Mouse (Mus musculus): ENCODE results near the gene Sec22b. TPM values are rescaled to one million over a fixed set of nuclear protein-coding genes. Genes with fewer than 3 reads are reported as not detected.

Sec22b gene
- total RNA-seq, 2 experiments from 2014 or later: 83.0 to 108 TPM

DNA sequence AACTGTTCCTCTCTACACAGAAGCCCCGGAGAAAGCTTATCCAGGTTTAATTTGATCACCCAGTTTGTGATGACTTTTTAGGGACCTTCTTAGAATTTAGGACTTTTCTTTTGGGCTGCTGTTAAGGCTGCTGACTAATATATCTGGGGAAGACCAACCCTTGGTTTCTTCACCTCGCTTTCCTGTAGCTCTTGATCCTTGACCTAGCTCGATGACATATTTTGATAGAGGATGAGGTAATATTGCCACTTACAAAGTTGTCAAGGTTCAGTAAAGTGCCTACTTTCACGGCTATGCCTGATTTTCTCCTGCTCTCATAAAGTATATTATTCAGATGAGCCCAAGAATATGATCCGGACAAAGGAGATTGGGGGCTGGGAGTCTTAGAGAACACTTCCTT, 596 bp downstream of the Sec22b start:
- peak; percentile 7; the same call in 1 of the 2 replicates for ATAC-seq (replicated peaks; ENCODE audit: poor library complexity)

DNA sequence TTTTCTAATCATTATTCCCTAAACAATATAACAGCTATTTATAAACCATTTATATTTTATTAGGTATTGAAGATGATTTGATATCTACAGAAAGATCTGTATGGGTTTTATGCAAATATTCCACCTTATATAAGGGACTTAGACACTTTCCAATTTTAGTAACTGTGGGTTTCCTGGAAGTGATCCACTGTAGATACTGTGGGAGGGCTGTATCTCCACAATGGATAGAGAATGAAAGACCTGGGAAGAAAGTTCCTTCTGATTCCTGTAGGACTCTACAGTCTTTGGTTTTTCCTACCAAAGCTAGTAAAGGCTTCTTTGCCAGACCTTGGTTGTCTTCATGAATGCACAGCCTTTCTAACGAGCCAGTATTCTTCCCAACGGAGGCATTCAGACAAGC, 8.7 kb downstream of the Sec22b start:
- no peak for ATAC-seq (replicated peaks; ENCODE audit: poor library complexity)

DNA sequence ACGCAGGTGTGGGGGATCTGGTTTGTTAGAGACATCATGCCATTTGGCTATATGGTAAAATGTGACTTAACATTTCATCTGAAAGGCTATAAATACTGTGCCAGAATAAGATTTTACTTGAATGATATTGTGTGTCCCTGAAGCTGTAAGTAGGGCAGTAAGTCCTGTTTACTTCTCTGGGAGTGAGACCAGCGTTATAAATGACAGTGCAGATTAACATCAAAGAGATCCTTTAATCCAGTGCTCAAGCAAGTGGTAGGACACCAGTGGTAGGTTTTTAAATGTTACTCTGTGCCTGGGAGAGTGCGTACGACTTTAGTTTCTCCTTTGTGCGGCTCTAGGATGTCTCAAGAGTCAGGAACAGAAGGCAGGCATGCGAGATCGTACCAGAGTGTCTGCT, 10.1 kb downstream of the Sec22b start:
- ATAC-seq (replicated peaks; ENCODE audit: poor library complexity): no peak

GRCm38 (mm10) chr3:97915081-97915480, 14.1 kb downstream of the Sec22b start:
- ATAC-seq (replicated peaks; ENCODE audit: poor library complexity): peak; percentile 42; the same call in 1 of the 2 replicates

DNA sequence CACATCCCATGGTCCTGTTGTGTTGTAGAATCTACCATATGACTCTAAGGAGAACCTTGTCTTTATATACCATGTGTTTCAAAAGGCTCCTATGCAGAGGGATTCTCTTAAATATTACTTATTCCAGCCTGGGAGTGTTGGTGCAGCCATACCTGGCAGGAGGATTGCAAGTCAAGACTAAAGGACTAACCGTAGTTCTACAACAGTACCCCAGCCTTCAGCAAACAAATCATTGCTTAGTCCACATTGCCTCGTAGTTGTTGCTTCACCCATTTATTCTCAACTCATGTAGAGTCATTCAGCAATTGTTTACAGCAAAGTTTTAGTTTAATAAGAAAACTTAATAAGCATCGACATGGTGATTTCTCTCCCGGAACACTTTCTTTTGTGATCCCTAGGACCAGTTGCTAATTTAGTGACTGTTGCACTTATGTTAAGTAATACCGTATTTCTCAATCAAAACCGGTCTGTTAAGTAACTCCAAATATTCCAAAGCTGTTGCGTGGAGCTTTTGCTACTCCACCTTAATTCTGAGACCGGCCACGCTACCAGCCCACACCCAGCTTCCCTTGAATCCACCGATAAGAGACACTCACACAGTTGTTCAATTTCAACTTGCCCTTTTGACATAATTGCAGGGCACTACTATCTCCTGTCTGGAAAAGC, 18.0 kb downstream of the Sec22b start:
- peak; percentile 71 for ATAC-seq (replicated peaks; ENCODE audit: poor library complexity)

DNA sequence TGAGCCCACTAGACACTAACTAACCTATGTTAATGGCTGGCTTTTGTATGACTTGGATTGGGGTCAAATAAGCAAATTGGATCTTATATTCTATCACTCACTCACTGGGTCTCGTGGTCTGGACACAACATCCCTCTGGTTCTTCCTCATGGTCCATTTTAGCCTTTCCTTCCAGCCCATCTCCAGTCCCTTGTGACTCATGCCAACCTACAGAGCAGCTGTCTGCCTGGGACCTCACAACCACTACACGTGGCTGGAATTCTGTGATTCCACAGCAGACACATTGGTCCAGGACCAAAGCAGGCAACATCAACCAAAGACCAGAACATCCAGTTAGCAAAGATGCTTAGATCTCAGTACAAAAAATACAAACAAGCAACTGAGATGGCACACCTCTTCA, 24.3 kb downstream of the Sec22b start:
- no peak for ATAC-seq (replicated peaks; ENCODE audit: poor library complexity)

GRCm38 (mm10) chr3:97927322-97927721, 26.3 kb downstream of the Sec22b start:
- ATAC-seq (replicated peaks; ENCODE audit: poor library complexity): no peak

GRCm38 (mm10) chr3:97928968-97929858, 28.2 kb downstream of the Sec22b start:
- peak; percentile 47 for ATAC-seq (replicated peaks; ENCODE audit: poor library complexity)

GRCm38 (mm10) chr3:97930141-97930786, 29.3 kb downstream of the Sec22b start:
- ATAC-seq (replicated peaks; ENCODE audit: poor library complexity): 0 out of 2 replicates have a peak, but pooled peaks have one; percentile 6

DNA sequence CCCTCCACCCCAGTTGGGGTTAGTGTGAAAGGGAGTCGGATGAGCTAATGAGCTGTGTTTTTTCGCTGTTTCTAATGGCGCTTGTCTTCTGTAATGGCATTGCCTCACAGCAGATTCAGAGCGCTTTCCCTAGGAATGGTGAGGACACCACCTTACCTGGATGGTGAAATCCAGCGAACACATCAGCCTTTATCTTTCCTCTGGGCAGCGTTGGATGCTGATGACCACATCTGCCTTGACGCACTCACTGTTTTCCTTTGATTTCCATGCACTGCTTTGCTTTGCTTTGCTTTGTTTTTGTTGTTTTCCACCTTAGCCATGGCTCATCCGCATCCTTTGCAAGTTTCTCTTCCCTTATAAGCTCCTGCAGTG, 29.8 kb downstream of the Sec22b start:
- no peak for ATAC-seq (replicated peaks; ENCODE audit: poor library complexity)

DNA sequence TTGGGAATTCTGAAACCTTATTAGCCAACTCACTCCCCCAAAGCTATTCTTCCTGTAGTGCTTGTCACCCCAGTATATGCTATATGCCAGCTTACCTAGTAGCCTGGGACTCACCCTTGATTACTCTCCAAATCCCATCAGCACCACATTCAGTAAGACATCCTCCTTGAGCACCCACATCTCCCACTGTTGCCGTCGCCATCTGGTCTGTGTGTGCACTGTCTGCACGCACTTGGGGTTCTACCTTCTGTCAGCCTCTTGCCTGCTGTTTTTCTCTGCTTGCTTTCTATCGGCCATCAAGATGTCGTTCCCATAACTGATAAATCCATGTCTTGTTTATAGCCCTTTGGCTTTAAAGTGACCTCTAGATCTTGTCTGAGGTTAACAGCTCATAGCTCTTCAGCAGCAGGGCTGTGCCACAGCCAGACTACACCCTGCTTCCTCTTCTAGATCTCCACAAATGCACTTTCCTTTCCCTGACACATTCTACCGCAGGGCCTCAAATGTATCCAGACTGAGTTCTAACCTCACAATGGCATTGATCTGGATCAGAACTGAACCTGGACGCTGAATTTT, 30.4 kb downstream of the Sec22b start:
- peak; percentile 19; the same call in 1 of the 2 replicates for ATAC-seq (replicated peaks; ENCODE audit: poor library complexity)

DNA sequence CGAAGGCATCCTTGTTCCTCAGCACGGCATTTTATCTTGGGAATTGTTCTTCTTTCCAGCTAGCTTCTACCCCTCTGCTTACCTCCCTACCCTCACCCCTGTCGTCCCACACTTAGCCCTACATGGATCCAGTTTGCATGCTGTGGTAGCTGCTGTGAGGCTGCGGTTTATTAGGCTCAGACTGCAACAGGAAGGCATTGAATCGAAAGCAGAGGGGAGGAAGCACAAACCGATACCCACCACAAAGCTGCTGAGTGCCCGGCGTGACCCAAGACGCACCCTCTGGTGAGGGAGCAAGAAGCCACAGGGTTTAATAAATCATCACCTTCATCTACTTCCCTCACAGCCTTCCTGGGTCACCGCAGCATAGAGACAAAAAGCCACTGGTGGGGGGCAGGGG, 31.1 kb downstream of the Sec22b start:
- ATAC-seq (replicated peaks; ENCODE audit: poor library complexity): peak; percentile 51

DNA sequence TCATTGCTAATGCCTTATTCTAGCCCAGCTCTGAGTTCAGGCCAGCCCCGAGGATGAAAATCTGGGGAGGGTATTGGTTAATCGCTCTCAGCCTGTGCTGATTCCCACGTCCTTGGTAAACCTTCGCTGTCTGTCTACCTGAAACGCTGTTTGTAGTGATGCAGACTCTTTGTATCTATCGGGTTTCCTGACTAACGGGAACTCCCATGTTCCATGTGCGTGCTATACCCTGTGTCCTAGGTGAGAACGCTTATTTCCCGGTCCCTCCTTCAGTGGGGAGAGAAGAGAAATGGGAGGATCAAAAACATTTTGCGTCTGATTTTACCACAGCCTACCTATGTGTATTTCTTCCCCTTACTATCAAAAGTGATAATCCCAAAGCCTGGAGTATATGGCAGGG, 31.8 kb downstream of the Sec22b start:
- no peak for ATAC-seq (replicated peaks; ENCODE audit: poor library complexity)

DNA sequence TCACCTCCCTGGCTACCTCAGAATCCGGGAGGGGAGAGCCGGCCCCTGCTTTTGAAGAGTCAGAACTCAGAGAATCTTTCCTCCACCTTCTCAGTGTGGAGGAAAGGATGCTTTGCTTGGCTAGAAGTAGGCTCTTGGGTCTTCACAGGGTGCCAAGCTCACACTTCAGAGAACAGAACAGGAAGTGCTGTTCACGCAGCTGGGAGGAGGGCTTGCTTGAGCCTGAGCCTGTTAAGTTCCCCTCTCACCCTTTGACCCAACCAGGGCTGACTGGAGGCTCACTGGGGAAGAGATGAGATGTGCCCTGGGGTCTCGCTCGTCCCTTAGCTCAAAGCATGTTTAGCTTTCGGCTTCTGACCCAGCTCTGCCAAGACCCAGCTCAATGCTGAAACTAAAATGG, 32.3 kb downstream of the Sec22b start:
- peak; percentile 24 for ATAC-seq (replicated peaks; ENCODE audit: poor library complexity)

DNA sequence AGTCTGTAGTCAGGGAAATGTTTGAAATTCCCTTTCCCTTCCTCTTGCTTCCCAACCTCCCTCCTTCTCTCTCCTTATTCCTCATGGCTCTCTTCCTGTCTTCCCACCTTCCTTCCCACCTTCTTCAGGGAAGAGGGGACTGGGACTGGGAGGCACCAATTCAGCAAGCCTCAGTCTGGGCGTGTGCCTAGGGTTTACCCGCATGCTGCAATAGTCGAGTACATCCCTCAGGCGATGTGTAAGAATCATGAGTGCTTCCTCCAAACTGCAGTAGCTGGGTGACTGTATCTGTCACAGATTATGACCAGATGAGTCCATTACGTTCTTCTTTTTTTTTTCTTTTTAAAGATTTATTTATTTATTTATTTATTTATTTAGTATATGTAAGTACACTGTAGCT, 32.8 kb downstream of the Sec22b start:
- ATAC-seq (replicated peaks; ENCODE audit: poor library complexity): 0 out of 2 replicates have a peak, but pooled peaks have one; percentile 16

DNA sequence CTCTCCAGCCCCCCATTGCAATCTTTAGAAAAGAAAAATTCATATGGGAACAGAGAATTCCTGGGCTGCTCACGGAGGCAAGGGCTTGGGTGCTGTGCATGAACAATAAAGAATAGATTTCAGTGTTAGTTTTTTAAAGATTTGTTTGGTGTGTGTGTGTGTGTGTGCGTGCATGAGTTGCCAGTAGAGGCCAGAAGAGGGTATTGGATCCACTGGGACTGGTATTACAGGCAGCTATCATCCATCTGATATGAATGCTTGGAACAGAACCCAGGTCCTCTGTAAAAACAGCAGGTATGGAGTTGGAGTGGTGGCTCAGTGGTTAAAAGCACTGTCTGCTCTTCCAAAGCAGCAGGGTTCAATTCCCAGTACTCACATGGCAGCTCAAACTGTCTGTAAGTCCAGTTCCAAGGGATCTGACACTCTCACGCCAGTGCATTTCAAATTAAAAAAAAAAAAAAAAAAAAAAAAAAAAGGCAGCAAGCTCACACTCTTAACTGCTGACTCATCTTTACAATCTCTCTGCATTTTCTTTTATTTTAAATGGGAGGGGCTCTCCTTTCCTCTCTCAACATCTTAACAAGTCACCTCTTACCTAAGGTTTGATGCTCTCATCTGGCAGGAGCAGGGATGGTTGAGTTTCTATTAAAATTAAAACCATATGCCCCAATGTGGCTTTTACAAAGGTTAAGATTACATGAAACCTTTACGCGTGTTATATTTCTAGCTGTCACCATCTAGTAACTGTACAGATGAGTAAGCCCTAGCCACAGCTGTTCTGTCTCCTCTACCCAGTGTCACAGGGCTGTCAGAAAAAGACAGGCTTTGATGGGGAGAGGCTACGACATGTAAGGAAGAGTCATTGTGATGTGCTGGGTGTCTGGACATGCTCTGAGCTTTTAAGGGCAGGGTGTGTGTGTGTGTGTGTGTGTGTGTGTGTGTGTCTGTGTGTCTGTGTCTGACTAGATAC, 33.6 kb downstream of the Sec22b start:
- ATAC-seq (replicated peaks; ENCODE audit: poor library complexity): no peak

GRCm38 (mm10) chr3:97937068-97937944, 36.3 kb downstream of the Sec22b start:
- peak; percentile 21 for ATAC-seq (replicated peaks; ENCODE audit: poor library complexity)

GRCm38 (mm10) chr3:97937945-97938266, 36.9 kb downstream of the Sec22b start:
- no peak for ATAC-seq (replicated peaks; ENCODE audit: poor library complexity)

GRCm38 (mm10) chr3:97938814-97939526, 38.0 kb downstream of the Sec22b start:
- no peak for ATAC-seq (replicated peaks; ENCODE audit: poor library complexity)

All from megakaryocyte progenitor cell, adult 5-6 weeks (primary cell).